Mouse (Mus musculus): Measurements from ENCODE around the gene Syt9.

Syt9 gene

DNA sequence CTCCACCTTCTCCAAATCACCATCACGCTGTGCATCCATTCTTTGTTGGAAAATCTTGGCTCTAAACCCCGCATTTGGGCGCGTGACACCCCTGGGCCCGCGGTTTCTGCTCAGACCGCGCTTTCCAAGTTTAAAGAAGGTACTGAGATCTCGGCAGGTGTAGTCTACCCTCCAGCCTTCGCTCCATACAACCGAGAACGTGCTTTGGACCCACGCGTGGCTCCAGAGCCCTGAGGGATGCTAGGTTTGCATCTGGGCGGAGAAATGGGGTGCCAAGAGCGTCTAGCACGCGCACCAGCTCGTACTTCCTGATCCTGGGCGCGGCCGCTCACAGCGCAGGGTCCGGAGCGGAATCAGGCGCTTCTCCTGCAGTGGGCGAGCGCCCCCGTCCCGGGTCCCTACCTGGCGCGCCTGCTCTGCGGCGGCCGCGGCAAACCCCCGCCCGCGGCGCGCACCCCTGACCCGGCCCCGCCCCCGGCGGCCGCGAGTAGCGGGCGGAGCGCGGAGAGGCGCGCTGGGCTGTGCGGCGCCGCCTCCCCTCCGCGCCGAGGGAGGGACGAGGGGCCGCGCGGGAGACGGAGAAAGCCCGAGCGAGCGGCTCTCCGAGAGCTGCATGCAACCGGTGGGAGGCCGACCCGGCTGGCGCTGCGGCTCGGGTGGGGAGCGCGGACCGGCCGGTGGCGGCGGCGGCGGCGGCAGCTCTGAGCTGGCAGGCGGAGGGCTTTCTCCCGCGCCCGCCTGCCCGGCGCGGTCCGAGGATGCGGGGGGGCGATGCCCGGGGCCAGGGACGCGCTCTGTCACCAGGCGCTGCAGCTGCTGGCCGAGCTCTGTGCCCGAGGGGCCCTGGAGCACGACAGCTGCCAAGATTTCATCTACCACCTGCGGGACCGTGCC is at the start of gene Syt9:
Syt9 (plus strand) TSS at position 497 of the 894 bp plus-strand sequence.
- DNase-seq (ENCODE audit: low read depth, low spot score), result peak; percentile 52

DNA sequence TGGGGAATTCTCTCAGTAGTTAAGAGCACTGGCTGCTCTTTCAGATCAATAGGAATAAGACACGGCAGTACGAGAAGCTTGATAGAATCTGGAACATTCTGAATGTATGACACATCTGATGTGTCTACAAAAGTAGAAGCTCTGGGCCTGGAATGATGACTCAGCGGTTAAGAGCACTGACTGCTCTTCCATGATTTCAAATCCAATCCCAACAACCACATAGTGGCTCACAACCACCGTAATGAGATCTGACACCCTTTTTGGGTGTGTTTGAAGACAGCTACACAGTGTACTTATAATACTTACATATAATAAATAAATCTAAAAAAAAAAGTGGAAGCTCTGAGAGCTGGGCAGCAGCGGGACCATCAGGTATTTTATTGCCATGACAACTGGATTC is 31.5 kb upstream of the Syt9 start:
- no peak for DNase-seq (ENCODE audit: low read depth, low spot score)

DNA sequence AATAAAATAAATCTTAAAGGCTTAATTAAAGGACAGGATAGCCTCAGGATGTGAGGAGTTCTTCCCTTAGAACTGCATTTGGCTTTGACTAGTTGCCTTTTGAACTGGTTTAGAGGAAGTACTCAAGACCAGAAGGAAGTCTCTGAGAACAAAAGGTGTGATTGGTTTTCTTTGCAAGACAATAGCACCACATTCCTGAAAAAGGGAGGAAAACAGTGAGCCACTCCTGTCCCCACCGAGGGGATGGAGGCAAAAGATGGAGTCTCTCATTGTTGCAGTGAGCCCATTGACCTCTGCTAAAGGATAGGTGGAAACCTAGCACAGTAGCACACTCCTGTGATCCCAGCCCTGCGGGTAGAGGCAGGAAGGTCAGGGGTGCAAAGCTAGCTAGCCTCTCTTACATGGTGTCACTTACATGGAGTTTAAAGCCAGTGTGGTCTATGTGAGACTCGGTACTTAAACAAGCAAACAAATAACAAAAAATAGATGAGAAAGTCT is 30.9 kb upstream of the Syt9 start:
- no peak for DNase-seq (ENCODE audit: low read depth, low spot score)

DNA sequence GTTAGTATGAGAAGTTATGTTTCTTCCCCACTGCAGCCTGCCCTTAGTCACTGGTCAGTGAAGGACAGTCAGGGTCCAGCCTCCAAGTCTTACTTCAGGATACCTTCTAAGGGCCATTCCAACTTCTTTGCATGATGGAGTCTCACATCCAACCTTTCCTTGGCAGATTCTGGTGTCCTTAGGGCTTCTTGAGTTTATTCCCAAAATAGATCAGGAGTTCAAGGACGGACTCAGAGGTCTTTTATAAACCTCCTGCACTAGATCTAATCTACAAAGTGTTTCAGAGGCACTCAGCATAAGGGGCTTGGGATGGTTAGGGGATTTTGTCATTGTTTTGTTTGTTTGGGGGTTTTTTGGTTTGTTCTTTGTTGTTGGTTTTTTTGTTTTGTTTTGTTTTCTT is 30.3 kb upstream of the Syt9 start:
- no peak for DNase-seq (ENCODE audit: low read depth, low spot score)

DNA sequence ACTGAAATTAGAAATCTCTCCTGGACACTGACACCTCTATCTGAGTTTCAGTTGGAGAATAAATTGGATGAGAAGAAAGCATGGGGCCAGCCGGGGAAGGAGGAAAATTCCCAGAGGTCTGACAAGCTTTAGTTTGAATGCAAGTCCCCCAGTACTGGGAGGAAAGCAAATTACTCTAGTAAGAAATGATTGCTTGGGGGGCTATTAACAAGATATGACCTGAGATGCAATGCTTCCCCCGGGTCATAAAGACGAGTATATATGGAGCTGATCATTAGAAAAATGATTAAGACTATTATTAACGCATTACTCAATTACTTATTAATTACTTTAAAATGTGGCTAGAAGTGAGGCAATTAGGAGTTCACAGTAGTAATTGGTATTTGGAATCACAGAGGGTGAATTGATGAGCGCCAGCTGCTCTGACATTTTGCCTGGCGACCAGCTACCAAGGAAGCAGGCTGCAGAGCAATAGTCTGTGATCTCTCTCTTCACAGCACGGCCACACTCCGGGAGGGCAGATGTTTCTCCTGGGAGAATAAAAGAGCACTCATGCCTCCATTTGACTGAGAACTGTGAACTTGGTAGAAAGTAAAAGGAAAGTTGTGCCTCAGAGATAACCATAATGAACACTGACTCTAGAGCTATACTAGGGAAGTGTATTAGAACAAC is 28.9 kb upstream of the Syt9 start:
- DNase-seq (ENCODE audit: low read depth, low spot score), result no peak

DNA sequence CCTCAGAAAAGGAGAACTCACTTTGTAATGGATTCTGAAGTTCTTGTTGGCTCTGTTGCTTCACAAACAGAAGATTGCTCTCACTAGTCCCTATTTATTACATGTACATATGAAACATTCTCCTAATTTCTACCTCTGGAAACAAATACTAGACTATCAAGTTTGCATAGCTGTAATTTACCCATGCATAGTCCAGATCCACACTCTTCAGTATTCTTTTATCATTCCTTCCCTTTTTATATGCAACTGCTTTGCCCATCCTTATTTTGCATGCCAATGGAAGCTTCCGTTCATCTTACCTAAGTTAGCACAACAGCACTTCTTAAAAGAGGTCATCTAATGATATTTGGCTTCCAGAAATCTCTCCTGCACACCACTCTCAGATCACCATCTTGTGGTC is 21.3 kb upstream of the Syt9 start:
- no peak for DNase-seq (ENCODE audit: low read depth, low spot score)

DNA sequence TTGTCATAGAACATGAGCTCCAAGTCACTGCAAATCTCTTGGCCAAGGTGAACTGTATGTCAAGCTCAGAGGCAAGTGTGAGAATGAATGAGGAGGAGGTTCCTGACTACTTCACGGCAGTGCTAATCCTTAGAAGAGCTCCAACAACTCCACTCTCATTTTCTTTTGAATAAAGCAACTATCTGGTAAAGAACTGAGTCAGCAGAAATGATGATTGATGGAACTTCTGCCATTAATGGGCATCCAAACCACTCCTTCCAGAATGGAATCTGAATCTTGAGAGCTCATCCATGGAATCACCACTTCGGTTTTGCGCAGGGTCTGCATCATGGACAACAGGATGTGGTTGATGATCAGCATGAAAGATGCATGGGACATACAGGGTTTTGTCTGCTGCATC is 8.4 kb upstream of the Syt9 start:
- no peak for DNase-seq (ENCODE audit: low read depth, low spot score)

DNA sequence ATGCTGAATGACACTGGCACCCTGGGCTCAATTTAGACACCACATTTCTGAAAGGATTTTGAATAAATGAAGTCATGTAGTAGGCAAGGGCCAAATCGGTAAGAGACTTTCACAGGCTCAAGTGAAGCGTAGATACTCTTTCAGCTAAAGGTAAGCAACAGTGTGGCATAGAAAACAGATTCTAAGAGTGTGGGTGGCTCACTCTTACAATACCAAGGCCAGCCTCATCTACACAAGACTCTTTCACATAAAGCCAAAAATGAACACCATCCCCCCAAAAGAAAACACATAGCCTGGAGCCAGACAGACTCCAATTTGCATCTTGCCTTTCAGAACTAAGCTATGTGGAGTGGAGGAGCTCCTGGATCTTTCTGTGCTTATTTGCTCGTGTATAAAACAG is 7.9 kb upstream of the Syt9 start:
- DNase-seq (ENCODE audit: low read depth, low spot score), result no peak

DNA sequence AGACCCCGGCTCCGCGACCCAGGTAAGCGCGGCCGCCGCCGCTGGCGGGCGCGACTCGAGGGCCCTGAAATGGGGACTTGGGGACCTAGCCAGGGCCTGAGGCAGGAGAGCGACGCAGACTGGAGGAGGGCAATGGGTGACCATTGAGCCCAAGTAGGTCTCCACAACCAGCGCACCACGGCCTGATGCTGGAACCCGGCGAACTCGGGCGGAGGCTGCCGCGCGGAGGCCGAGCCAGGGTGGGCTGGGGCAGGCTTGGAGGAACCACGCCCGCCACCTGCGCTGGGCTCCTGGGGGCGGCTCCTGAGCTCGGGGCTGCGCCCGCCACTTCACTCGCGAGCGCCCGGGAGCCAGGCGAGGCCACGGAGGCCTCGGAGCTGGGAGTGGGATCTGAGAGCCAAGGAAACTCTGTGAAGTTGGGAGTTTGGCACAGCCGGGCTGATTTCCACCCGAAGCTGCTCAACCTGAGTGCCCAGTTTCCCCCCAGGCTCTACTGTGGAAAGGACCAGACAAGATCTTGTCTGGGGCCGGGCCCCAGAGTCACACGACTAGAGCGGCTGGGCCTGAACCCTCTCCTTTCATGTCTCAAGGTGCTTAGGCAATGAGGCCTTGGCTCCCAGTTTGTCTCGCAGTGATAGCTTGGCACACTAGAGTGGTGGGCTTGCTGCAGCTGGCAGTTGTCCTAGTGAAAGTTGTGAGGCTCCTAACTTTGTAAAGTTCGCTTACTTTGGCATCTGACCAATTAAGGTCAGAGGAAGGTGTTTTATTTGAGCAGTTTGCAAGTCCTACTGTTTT is 795 bp downstream of the Syt9 start:
- no peak for DNase-seq (ENCODE audit: low read depth, low spot score)

DNA sequence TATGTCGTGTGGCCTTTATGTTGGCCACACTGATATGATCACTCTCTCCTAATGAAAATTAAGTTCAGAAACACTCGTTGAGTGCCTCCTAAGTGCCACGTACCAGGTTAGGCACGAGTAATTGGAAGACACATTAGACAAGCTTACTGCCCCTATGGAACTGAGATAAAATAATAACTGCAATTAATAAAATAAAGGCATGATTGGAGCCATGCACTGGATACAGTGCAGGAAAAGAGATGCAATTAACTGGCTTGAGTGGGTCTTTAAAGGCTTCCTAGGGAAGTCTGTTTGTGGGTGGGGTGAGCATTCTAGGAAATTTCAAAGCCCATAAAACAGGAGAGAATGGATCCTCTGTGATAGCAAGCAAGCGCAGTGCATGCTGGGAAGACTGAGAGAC is 10.0 kb downstream of the Syt9 start:
- DNase-seq (ENCODE audit: low read depth, low spot score), result no peak

DNA sequence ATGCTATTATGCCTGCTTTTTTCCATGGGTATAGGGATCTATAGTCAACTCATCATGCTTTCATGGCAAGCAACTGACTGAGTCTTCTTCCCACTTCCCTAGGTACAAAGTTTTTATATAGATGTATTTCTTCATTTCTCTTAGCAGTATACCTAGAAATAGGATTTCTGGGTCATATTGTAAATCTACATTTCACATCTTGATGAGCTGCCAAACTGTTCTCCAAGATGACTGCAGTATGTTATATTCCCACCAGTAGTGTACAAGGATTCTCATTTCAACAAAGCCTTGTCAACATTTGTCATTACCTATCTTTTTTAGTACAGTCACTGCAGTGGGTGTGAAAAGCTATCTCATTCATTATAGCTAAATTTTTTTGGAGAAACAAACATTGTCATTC is 19.1 kb downstream of the Syt9 start:
- no peak for DNase-seq (ENCODE audit: low read depth, low spot score)

DNA sequence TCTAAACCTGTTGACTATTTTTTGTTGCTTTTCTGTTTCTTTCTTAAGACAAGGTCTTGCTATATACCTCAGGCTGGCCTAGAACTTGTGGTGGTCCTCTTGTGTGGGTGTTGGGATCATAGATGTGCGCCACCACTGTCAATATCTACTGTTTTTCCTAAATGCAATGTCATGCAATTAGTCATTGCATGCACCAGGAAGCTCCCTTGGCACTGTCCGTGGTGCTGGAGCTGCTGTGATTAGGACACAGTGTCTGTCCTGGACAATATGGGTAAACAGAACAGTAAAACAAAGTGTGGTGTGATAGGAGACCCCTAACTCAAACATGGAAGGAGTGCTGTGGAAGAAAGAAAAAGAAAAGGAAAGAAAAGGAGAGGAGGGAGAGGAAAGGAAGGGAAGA is 22.2 kb downstream of the Syt9 start:
- peak; percentile 47 for DNase-seq (ENCODE audit: low read depth, low spot score)

DNA sequence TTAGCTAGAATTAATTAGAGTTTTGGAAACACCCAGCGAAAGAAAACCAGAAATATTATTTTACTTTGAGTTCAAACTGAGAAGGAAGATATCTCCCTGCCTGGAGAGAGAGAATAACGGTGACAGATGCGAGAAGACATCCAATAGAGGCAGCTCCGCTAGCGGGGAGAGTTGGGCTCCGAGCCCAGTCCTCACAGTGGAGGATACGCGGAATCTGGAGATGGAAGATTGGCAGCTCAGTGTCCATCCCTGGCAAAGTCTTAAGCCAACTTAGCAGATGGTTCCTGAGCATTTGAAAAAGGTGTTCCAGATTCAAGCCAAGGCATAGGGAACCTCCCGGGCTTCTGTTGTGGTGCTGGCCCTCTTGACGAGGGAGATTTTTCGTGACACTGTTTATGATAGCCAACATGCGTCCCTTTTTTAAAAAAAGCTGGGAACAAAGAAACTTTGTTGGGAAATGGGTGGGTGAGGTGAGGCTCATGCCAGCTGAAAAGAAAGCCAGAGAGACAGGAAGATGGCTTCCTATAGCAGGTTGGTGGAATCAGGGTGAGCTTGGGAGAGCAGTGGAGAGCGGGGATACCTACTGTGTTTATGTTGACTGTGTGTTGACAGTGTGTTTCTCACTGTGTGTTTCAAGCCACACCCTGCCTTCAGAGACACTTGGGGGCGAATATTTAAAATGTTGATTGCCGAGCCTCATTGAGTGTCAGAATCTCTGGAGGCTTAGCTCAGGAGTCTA is 29.7 kb downstream of the Syt9 start:
- no peak for DNase-seq (ENCODE audit: low read depth, low spot score)

DNA sequence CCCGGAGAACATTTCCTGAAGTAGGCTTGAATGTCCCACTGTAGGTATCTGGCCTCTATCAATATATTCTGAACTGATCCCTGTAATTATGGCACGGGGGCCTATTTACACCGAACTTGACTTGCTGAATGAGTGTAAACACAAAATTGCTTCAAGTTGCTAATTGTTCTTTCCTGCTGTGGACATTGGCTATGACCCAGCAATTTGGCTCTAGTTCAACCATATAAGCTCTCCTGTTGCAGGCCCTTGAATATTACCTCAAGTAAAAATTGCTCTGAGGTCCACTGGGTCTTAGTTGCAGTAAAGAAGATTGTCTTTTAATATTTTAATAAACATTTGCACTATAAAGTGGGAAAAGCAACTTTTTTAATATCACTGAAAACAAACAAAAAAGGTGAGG is 32.7 kb downstream of the Syt9 start:
- no peak for DNase-seq (ENCODE audit: low read depth, low spot score)

DNA sequence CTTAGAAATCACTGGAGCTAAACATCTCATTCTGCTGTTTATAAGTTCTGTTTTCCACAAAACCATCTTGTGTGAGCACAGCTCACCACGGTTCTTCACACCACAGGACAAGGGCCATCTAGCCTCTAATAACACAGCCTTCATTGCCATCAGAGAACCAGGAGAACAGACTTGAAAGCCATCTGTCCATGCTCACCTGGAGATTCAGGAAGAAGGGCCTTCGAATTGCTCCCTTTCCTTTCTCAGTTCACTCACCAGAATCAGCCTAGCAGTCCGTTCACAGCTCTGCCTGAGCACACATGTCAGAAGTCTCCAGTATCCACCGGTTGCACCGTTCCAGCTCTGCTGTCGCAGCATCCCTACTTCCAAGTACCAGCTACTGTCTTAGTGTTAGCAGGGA is 44.4 kb downstream of the Syt9 start:
- DNase-seq (ENCODE audit: low read depth, low spot score), result no peak

DNA sequence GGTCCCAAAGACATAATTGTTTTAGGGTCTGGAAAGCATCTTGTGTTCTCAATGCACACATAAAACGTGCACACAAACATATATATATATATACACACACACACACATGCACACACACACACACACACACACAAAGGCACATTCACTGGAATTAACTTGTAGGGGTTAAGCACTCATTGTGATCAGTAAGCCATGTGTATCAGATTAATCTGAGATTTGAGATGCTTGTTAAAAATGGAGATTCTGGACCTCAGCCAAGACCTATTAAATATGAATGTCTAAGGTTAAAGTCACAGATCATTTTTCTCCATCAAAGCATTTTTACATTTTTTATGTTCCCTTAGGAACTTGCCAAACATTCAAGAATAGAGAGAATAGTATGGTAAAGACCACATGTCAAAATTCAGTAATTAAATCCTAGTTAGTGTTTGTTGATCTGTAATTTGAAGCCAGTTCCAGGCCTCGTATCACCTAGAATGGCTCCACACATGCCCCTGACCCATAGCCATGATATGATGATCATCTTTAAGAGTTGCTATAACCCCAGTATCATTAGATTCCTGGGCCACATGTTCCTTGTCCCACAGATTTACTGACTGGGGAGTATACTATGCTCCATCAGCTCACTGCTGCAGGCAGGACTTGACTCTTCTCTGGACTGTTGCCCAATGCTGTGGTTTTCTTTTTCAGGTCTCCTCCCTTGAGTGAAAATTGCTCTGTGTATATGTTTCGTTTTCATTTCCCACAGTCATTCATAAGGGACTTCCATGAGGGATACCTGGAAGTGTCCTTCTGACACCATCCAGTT is 46.7 kb downstream of the Syt9 start:
- no peak for DNase-seq (ENCODE audit: low read depth, low spot score)

DNA sequence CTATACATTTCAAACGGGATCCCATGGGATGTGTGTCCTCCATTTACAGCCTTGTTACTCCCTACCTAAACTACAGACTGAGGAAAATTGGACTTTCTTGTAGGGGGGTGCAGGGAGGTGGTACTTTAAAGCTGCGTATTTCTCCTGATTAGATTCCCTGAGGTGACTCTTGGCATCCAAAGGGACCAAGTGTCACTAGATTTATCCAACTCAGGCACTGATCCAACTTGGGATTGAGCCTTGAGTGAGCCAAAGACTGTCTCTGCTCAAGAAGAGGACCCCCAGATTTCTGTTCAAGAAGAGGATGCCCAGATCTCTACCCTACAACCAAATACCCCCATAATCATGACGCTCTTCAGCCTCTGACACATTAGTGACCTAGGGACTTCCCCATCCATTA is 66.9 kb downstream of the Syt9 start:
- DNase-seq (ENCODE audit: low read depth, low spot score), result no peak

DNA sequence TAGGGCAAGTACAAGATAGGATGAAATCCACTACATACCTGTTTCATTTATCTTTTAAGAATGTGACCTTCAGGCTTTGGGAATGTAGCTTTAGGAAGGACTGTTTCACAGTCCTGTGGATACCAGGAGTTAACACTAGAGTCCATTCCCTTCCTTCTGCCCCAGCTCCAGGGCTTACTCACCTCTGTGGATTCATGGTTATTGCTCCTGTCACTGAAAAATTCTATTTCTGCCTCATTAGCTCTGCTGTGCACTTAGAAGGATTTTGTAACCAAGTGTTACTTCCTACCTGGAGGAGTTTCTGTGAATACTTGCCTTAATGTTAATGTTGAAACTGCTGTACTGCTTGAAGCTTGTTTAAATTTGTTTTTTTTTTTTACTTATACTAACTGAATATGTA is 74.1 kb downstream of the Syt9 start:
- DNase-seq (ENCODE audit: low read depth, low spot score), result no peak

DNA sequence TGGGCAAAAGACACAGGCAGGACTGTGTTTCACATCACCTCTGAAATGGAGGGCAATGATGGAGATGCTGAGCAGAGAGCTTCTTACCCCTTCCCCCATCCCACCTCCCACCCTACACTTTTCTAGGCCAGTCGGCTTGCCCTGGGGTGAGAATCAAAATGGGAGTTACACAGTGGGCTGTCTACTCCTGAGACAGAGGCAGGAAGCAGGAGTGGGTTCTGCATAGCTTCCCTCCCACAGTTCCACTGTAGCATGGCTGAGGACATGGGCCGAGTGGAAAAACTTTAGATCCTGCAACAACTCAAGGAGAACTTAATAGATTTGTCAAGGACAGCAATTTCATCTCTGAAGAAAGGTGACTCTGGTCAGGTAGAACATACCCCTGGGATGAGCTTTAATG is 84.1 kb downstream of the Syt9 start:
- no peak for DNase-seq (ENCODE audit: low read depth, low spot score)

DNA sequence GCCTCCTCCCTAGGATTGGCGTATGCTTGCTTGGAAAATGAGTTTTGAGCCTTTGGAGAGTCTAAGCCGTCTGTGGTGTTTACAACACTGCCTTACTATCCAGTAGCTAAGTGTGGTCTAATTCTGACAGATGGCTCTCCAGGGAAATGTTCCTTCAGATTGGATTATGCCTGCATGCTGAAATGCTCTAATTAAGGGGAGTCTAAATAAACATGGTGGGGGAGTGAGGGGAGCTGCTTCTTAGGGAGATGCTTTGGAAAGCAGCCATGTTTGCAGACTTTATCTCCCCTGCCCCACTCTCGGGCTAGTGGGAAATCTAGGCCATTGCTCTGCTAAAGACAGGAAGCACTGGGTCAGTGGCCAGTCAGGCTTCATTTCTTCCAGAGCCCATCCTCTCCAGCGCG is 84.6 kb downstream of the Syt9 start:
- peak; percentile 16 for DNase-seq (ENCODE audit: low read depth, low spot score)

DNA sequence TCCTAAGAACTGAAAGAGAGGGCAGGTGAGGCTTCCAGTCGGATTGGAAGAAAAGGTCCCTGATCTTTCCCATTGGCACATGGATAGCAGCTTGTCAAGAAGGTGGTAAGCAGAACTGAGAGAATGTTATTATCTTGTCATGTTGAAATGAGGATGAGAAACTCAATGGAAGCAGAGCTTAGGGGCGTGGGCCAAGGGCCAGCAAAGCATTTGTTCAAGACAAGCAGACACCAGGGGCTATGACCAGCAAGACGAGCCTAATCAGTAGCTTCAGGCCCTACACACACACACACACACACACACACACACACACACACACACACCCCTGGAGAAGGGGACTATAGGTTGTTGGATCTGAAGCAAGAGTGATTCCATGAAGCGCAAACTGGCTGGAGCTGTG is 90.6 kb downstream of the Syt9 start:
- no peak for DNase-seq (ENCODE audit: low read depth, low spot score)
